Mouse (Mus musculus) spleen, postnatal 4 days (tissue): ENCODE measurements around the gene Snta1.

ENCODE experiments used
- DNase-seq, 2 experiments: peaks; one replicate each; pipeline ENCODE4 v3.0.0; 2022; ENCODE audit warnings: low spot score in 2 of 2

Snta1 gene

GRCm38 (mm10) chr2:154407643-154408445 is at the start of gene Snta1:
Gene Snta1, minus strand, starts transcription at chr2:154408099.
- peak; percentile 79 to 90 for DNase-seq

GRCm38 (mm10) chr2:154456621-154457020 is 48.7 kb upstream of the Snta1 start:
- no peak for DNase-seq

GRCm38 (mm10) chr2:154455776-154456175 is 47.9 kb upstream of the Snta1 start:
- DNase-seq: no peak

- DNase-seq: no peak
Observed at GRCm38 (mm10) chr2:154454605-154455004, 46.7 kb upstream of the Snta1 start.

- DNase-seq: no peak
Observed at GRCm38 (mm10) chr2:154454099-154454498, 46.2 kb upstream of the Snta1 start.

GRCm38 (mm10) chr2:154452951-154453350 is 45.1 kb upstream of the Snta1 start:
- no peak for DNase-seq

GRCm38 (mm10) chr2:154448633-154449032 is 40.7 kb upstream of the Snta1 start:
- DNase-seq: no peak

GRCm38 (mm10) chr2:154447821-154448220 is 39.9 kb upstream of the Snta1 start:
- DNase-seq: no peak

- DNase-seq: no peak
Observed at GRCm38 (mm10) chr2:154440453-154440852, 32.6 kb upstream of the Snta1 start.

- no peak for DNase-seq
Observed at GRCm38 (mm10) chr2:154437191-154437527, 29.3 kb upstream of the Snta1 start.

- DNase-seq: peak; percentile 50 to 82
Observed at GRCm38 (mm10) chr2:154436458-154437190, 28.7 kb upstream of the Snta1 start, which contains the start of gene Cbfa2t2. Gene Cbfa2t2, plus strand, starts transcription at chr2:154436481.

GRCm38 (mm10) chr2:154436076-154436457 is 28.2 kb upstream of the Snta1 start:
- DNase-seq: peak; percentile 99

- no peak for DNase-seq
Observed at GRCm38 (mm10) chr2:154434690-154435089, 26.8 kb upstream of the Snta1 start.

GRCm38 (mm10) chr2:154433391-154433790 is 25.5 kb upstream of the Snta1 start:
- DNase-seq: no peak

GRCm38 (mm10) chr2:154432696-154433095 is 24.8 kb upstream of the Snta1 start:
- DNase-seq: no peak

- no peak for DNase-seq
Observed at GRCm38 (mm10) chr2:154430566-154430965, 22.7 kb upstream of the Snta1 start.

GRCm38 (mm10) chr2:154427853-154428360 is 20.0 kb upstream of the Snta1 start:
- no peak for DNase-seq

- no peak for DNase-seq
Observed at GRCm38 (mm10) chr2:154426905-154427852, 19.3 kb upstream of the Snta1 start.

GRCm38 (mm10) chr2:154426188-154426904 is 18.4 kb upstream of the Snta1 start:
- DNase-seq: no peak

- DNase-seq: no peak
Observed at GRCm38 (mm10) chr2:154425522-154425921, 17.6 kb upstream of the Snta1 start.

GRCm38 (mm10) chr2:154423548-154423947 is 15.6 kb upstream of the Snta1 start:
- DNase-seq: no peak
